Mouse (Mus musculus): Measurements from ENCODE around the gene Anxa6. TPM values are rescaled to one million over a fixed set of nuclear protein-coding genes. Genes with fewer than 3 reads are reported as not detected.
"Not testable (repeated sequence)": the region's sequence is repeated elsewhere in the genome, so short reads cannot be mapped to it uniquely, and the experiment has no call there.

The Anxa6 gene
- total and polyA plus RNA-seq, 2 experiments from 2014 or later = 37.6 to 51.5 TPM

GRCm38 (mm10) chr11:54961921-54962320, 71.3 kb downstream of the Anxa6 start:
- Histone ChIP-seq H3K4me2 (ENCODE audit: low read depth, low read length, poor library complexity, severe bottlenecking) (no peak overlapping the region), H3K27me3 (ENCODE audit: insufficient read depth, low read length) (no peaks in the 10 kb centered on the region), H3K36me3 (ENCODE audit: insufficient read depth, low read length) (no peaks in the 10 kb centered on the region), H3K4me1 (ENCODE audit: insufficient read depth, low read length) (no peaks in the 10 kb centered on the region), H3K4me3 (ENCODE audit: low read depth, low read length) (no peak overlapping the region), H3K9me3 (ENCODE audit: low read length) (no peaks in the 10 kb centered on the region), H3K9ac (replicated peaks; ENCODE audit: low read length, poor library complexity, severe bottlenecking) (no peak overlapping the region), H3K27ac (ENCODE audit: low read depth, low read length) (no peak overlapping the region)
- no peak for TF ChIP-seq CTCF (IDR thresholded peaks at IDR 0.05)
- ATAC-seq (ENCODE audit: low FRiP score) = no peak
- WGBS = 66% methylated on average over 3 of the region's 3 CpGs
- DNase-seq (ENCODE audit: low spot score) = no peak

GRCm38 (mm10) chr11:54961164-54961850, 71.9 kb downstream of the Anxa6 start:
- no peak overlapping the region for H3K4me2 ChIP-seq (ENCODE audit: low read depth, low read length, poor library complexity, severe bottlenecking)
- H3K27ac ChIP-seq (ENCODE audit: low read depth, low read length) = no peak overlapping the region
- H3K4me3 ChIP-seq (ENCODE audit: low read depth, low read length) = no peak overlapping the region
- DNase-seq (ENCODE audit: low spot score) (no peak), ATAC-seq (ENCODE audit: low FRiP score) (no peak)
- H3K9me3 ChIP-seq (ENCODE audit: low read length) = no peaks in the 10 kb centered on the region
- no peak for TF ChIP-seq CTCF (IDR thresholded peaks at IDR 0.05)
- no peaks in the 10 kb centered on the region for H3K4me1 ChIP-seq (ENCODE audit: insufficient read depth, low read length)
- H3K9ac ChIP-seq (replicated peaks; ENCODE audit: low read length, poor library complexity, severe bottlenecking) = no peak overlapping the region
- H3K27me3 ChIP-seq (ENCODE audit: insufficient read depth, low read length) = no peaks in the 10 kb centered on the region
- H3K36me3 ChIP-seq (ENCODE audit: insufficient read depth, low read length) = no peaks in the 10 kb centered on the region
- 71% methylated on average over 6 of the region's 6 CpGs for WGBS

GRCm38 (mm10) chr11:54960251-54960650, 73.0 kb downstream of the Anxa6 start:
- Histone ChIP-seq H3K9ac (replicated peaks; ENCODE audit: low read length, poor library complexity, severe bottlenecking) (no peak overlapping the region), H3K36me3 (ENCODE audit: insufficient read depth, low read length) (no peaks in the 10 kb centered on the region), H3K27ac (ENCODE audit: low read depth, low read length) (no peak overlapping the region), H3K4me1 (ENCODE audit: insufficient read depth, low read length) (no peaks in the 10 kb centered on the region), H3K27me3 (ENCODE audit: insufficient read depth, low read length) (no peaks in the 10 kb centered on the region), H3K9me3 (ENCODE audit: low read length) (no peaks in the 10 kb centered on the region), H3K4me2 (ENCODE audit: low read depth, low read length, poor library complexity, severe bottlenecking) (no peak overlapping the region), H3K4me3 (ENCODE audit: low read depth, low read length) (no peak overlapping the region)
- ATAC-seq (ENCODE audit: low FRiP score) (no peak), DNase-seq (ENCODE audit: low spot score) (no peak)
- 87% methylated on average over 6 of the region's 6 CpGs for WGBS
- no peak for TF ChIP-seq CTCF (IDR thresholded peaks at IDR 0.05)

GRCm38 (mm10) chr11:54958571-54959073, 74.6 kb downstream of the Anxa6 start:
- no peak for ATAC-seq (ENCODE audit: low FRiP score)

GRCm38 (mm10) chr11:54957708-54958107, 75.5 kb downstream of the Anxa6 start:
- H3K4me1 ChIP-seq (ENCODE audit: insufficient read depth, low read length); ATAC-seq (ENCODE audit: low FRiP score); H3K4me3 ChIP-seq (ENCODE audit: low read depth, low read length); H3K27me3 ChIP-seq (ENCODE audit: insufficient read depth, low read length); H3K9ac ChIP-seq (replicated peaks; ENCODE audit: low read length, poor library complexity, severe bottlenecking); H3K9me3 ChIP-seq (ENCODE audit: low read length); H3K36me3 ChIP-seq (ENCODE audit: insufficient read depth, low read length); H3K27ac ChIP-seq (ENCODE audit: low read depth, low read length); H3K4me2 ChIP-seq (ENCODE audit: low read depth, low read length, poor library complexity, severe bottlenecking); DNase-seq (ENCODE audit: low spot score): not testable (repeated sequence)
- 89% methylated on average over 3 of the region's 3 CpGs for WGBS

More at GRCm38 (mm10) chr11:54958571-54959073, 74.6 kb downstream of the Anxa6 start:
- no peak for DNase-seq (ENCODE audit: low spot score)
- no peaks in the 10 kb centered on the region for H3K27me3 ChIP-seq (ENCODE audit: insufficient read depth, low read length)
- H3K4me3 ChIP-seq (ENCODE audit: low read depth, low read length) = no peak overlapping the region
- WGBS = 61% methylated on average over 3 of the region's 3 CpGs
- H3K27ac ChIP-seq (ENCODE audit: low read depth, low read length) = no peak overlapping the region
- no peaks in the 10 kb centered on the region for H3K36me3 ChIP-seq (ENCODE audit: insufficient read depth, low read length)
- no peak overlapping the region for H3K4me2 ChIP-seq (ENCODE audit: low read depth, low read length, poor library complexity, severe bottlenecking)
- no peak overlapping the region for H3K9ac ChIP-seq (replicated peaks; ENCODE audit: low read length, poor library complexity, severe bottlenecking)
- H3K4me1 ChIP-seq (ENCODE audit: insufficient read depth, low read length) = peaks cover 3% of the 10 kb centered on the region; the same call in 1 of the 2 replicates
- H3K9me3 ChIP-seq (ENCODE audit: low read length) = no peaks in the 10 kb centered on the region
- TF ChIP-seq CTCF (IDR thresholded peaks at IDR 0.05) = no peak

GRCm38 (mm10) chr11:54956912-54957311, 76.3 kb downstream of the Anxa6 start:
- no peak overlapping the region for H3K9ac ChIP-seq (replicated peaks; ENCODE audit: low read length, poor library complexity, severe bottlenecking)
- H3K9me3 ChIP-seq (ENCODE audit: low read length) = no peaks in the 10 kb centered on the region
- no peak overlapping the region for H3K4me3 ChIP-seq (ENCODE audit: low read depth, low read length)
- peaks cover 3% of the 10 kb centered on the region; the same call in 1 of the 2 replicates for H3K4me1 ChIP-seq (ENCODE audit: insufficient read depth, low read length)
- H3K27me3 ChIP-seq (ENCODE audit: insufficient read depth, low read length) = no peaks in the 10 kb centered on the region
- TF ChIP-seq CTCF (IDR thresholded peaks at IDR 0.05) = no peak
- ATAC-seq (ENCODE audit: low FRiP score) (no peak), DNase-seq (ENCODE audit: low spot score) (no peak)
- no peak overlapping the region for H3K27ac ChIP-seq (ENCODE audit: low read depth, low read length)
- WGBS = 70% methylated on average over 7 of the region's 7 CpGs
- no peaks in the 10 kb centered on the region for H3K36me3 ChIP-seq (ENCODE audit: insufficient read depth, low read length)
- H3K4me2 ChIP-seq (ENCODE audit: low read depth, low read length, poor library complexity, severe bottlenecking) = no peak overlapping the region
